Mouse (Mus musculus) left cerebral cortex, postnatal 36 days (tissue): ENCODE results near the gene Tmod3. TPM values are rescaled to one million over a fixed set of nuclear protein-coding genes. Genes with fewer than 3 reads are reported as not detected.

Source experiments
- total RNA-seq, 2 experiments: library from RNA; stranded (reverse); gene quantifications; 2 replicates each; pipeline ENCODE4 v1.2.3; 2021

Gene Tmod3
- total RNA-seq, 2 experiments from 2014 or later = 48.6 to 50.7 TPM

Other genes starting within 250 kb of the Tmod3 start
- not detected for gene Bcl2l10, start 211.9 kb downstream of the Tmod3 start, total RNA-seq
- gene Mapk6, start 149.7 kb downstream of the Tmod3 start, total RNA-seq = 10 to 100 TPM; 67.8 to 74.3 TPM
- 10 to 100 TPM; 26.2 to 30.0 TPM for gene Leo1, start 118.1 kb downstream of the Tmod3 start, total RNA-seq
- 100 to 1,000 TPM; 368 to 380 TPM for gene Tmod2, start 51.7 kb upstream of the Tmod3 start, total RNA-seq
- 10 to 100 TPM; 67.6 to 71.9 TPM for gene Lysmd2, start 66.1 kb upstream of the Tmod3 start, total RNA-seq
- gene Scg3, start 124.4 kb upstream of the Tmod3 start, total RNA-seq = 100 to 1,000 TPM; 273 to 322 TPM
- gene Bmp5, start 215.7 kb upstream of the Tmod3 start, total RNA-seq = 1 to 10 TPM; 1.1 to 1.4 TPM